Mouse (Mus musculus): ENCODE data around the gene Gm39566.

DNA sequence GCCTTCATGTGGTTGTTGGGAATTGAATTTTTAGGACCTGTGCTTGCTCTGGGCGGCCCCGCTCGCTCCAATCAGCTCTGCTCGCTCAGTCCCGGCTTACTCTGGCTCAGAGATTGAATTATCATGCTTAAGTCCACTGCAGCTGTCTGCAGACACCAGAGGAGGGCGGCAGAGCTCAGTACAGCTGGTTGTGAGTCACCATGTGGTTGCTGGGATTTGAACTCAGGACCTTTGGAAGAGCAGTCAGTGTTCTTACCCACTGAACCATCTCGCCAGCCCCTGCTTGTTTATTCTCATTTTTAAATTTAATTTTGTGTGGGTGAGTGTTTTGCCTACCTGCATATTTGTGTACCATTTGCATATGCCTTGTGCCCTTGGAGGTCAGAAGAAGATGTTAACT is 51.5 kb downstream of the Gm39566 start:
- TF ChIP-seq POLR2A (IDR thresholded peaks at IDR 0.05; ENCODE audit: low read depth, low read length) = no peak
- peak; percentile 34 for TF ChIP-seq CTCF (conservative IDR thresholded peaks at IDR 0.05; ENCODE audit: insufficient read depth, insufficient read length, low read depth, low read length)
